Mouse (Mus musculus) liver, adult 2 months (tissue): ENCODE data around the gene Cyb561a3. TPM values are rescaled to one million over a fixed set of nuclear protein-coding genes. Genes with fewer than 3 reads are reported as not detected.
A peak's percentile ranks its signal among the peaks of the same experiment; 100 is the strongest.

Experiments used
- DNase-seq: peaks from one replicate; pipeline ENCODE4 v3.0.0-alpha.2; 2011; ENCODE audit warnings: low read depth, low spot score; ENCODE audit errors: extremely low read depth
- H3K27ac ChIP-seq: fragments of 200-500 bp; replicated peaks from 2 replicates; pipeline ENCODE4 v1.5.1; 2012; ENCODE audit warnings: low read depth, mild to moderate bottlenecking, control low read depth, inconsistent platforms, low read length; ENCODE audit not compliant: insufficient read depth
- H3K27me3 ChIP-seq: fragments of 200-500 bp; 2 replicates; pipeline ENCODE4 v1.6.1; 2012; ENCODE audit warnings: mild to moderate bottlenecking, moderate library complexity, low read length, inconsistent platforms; ENCODE audit not compliant: control insufficient read depth, insufficient read depth
- H3K36me3 ChIP-seq: fragments of 200-500 bp; 2 replicates; pipeline ENCODE4 v1.6.1; 2012; ENCODE audit warnings: low read length, inconsistent platforms; ENCODE audit not compliant: control insufficient read depth, insufficient read depth
- H3K4me1 ChIP-seq: fragments of 200-500 bp; 2 replicates; pipeline ENCODE4 v1.6.1; 2011; ENCODE audit warnings: low read length; ENCODE audit not compliant: control insufficient read depth, insufficient read depth
- H3K4me3 ChIP-seq: fragments of 200-500 bp; 2 replicates; pipeline ENCODE4 v1.5.1; 2011; ENCODE audit warnings: low read depth, mild to moderate bottlenecking, control low read depth, low read length, moderate library complexity; ENCODE audit not compliant: insufficient read depth
- H3K79me2 ChIP-seq: fragments of 200-500 bp; 2 replicates; pipeline ENCODE4 v1.6.1; 2012; ENCODE audit warnings: inconsistent platforms, mild to moderate bottlenecking, low read length, moderate library complexity; ENCODE audit not compliant: control insufficient read depth, insufficient read depth
- H3K9ac ChIP-seq: fragments of 200-500 bp; 2 replicates; pipeline ENCODE4 v1.6.1; 2012; ENCODE audit warnings: low read depth, mild to moderate bottlenecking, control low read depth, inconsistent platforms, low read length
- CTCF ChIP-seq: fragments of 200-500 bp; IDR thresholded peaks from 2 replicates; pipeline ENCODE4 v1.5.1; 2011; ENCODE audit warnings: low read depth, low read length, control low read depth
- POLR2A ChIP-seq: fragments of 200-500 bp; IDR thresholded peaks from 2 replicates; pipeline ENCODE4 v1.6.1; 2011; ENCODE audit warnings: low read length, control low read depth; ENCODE audit not compliant: insufficient read depth; ENCODE audit errors: extremely low read depth
- WGBS: fragments of 180-500 bp; shearing (Covaris S2); methylation state at CpG from one replicate; pipeline ENCODE4 v1.1.7; 2018; 5-methylcytosine and 5-hydroxymethylcytosine counted together
- polyA plus RNA-seq: library from polyadenylated mRNA; depleted of rRNA; stranded (reverse); fragments of >200 nt; gene quantifications from 2 replicates; pipeline ENCODE4 v1.2.3, GENCODE M21; 2012; rRNA removed
- total RNA-seq: library from RNA; depleted of rRNA; stranded (reverse); fragments of >200 nt; gene quantifications from 2 replicates; pipeline ENCODE4 v1.2.3, GENCODE M21; 2014; rRNA removed

Cyb561a3 gene
- total and polyA plus RNA-seq, 2 experiments, result 8.9 to 32.5 TPM

- peak; percentile 86 for DNase-seq
- whole genome bisulfite sequencing, result under 1% methylated on average over 21 of the region's 21 CpGs
- H3K27me3 ChIP-seq, result no peaks in the 10 kb centered on the region
- peaks cover 11% of the 10 kb centered on the region; the same call in 1 of the 2 replicates for H3K79me2 ChIP-seq
- peak overlapping the region; percentile 86 for H3K9ac ChIP-seq
- peaks cover 6% of the 10 kb centered on the region; the same call in 1 of the 2 replicates for H3K36me3 ChIP-seq
- peak overlapping the region; percentile 90 for H3K27ac ChIP-seq
- H3K4me1 ChIP-seq, result peaks cover 12% of the 10 kb centered on the region
- TF ChIP-seq CTCF (no peak), POLR2A (peak; percentile 44)
- peak overlapping the region; percentile 73 for H3K4me3 ChIP-seq
These were observed 57.9 kb downstream of the Cyb561a3 start for GRCm38 (mm10) chr19:10634872-10635318.

GRCm38 (mm10) chr19:10637840-10638239 is 60.9 kb downstream of the Cyb561a3 start:
- H3K27me3 ChIP-seq, result no peaks in the 10 kb centered on the region
- peaks cover 12% of the 10 kb centered on the region for H3K4me1 ChIP-seq
- WGBS, result 75% methylated on average over 7 of the region's 7 CpGs
- TF ChIP-seq POLR2A (no peak), CTCF (no peak)
- H3K9ac ChIP-seq, result no peak overlapping the region
- H3K27ac ChIP-seq, result no peak overlapping the region
- no peak for DNase-seq
- no peak overlapping the region for H3K4me3 ChIP-seq
- peaks cover 14% of the 10 kb centered on the region; the same call in 1 of the 2 replicates for H3K36me3 ChIP-seq
- peaks cover 11% of the 10 kb centered on the region; the same call in 1 of the 2 replicates for H3K79me2 ChIP-seq

DNA sequence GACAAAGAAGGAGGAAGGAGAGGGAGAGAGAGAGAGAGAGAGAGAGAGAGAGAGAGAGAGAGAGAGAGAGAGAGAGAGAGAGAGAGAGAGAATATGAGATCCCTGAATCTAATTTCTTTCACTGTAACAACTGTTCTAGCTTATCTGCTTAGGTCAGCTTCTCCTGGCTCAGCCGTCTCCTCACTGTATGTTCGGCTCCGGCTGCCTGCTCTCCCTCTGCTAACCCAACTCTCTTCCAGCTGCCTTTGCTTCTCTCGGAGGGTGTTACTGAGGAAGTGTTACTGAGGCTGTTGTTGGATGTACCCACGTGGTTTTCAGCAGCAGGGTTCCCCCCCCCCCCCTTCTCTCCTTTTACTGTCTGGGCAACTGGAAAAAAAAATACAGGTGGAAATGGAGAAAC is 63.1 kb downstream of the Cyb561a3 start:
- Histone ChIP-seq H3K27ac (no peak overlapping the region), H3K9ac (no peak overlapping the region), H3K4me3 (no peak overlapping the region), H3K36me3 (peaks cover 23% of the 10 kb centered on the region; the same call in 1 of the 2 replicates), H3K4me1 (peaks cover 9% of the 10 kb centered on the region), H3K27me3 (no peaks in the 10 kb centered on the region), H3K79me2 (peaks cover 10% of the 10 kb centered on the region; the same call in 1 of the 2 replicates)
- 57% methylated on average over 5 of the region's 5 CpGs for WGBS
- TF ChIP-seq POLR2A (no peak), CTCF (no peak)
- DNase-seq, result no peak

- Histone ChIP-seq H3K27me3 (no peaks in the 10 kb centered on the region), H3K4me1 (peaks cover 2% of the 10 kb centered on the region), H3K79me2 (peaks cover 3% of the 10 kb centered on the region; the same call in 1 of the 2 replicates), H3K4me3 (no peak overlapping the region), H3K9ac (no peak overlapping the region), H3K27ac (no peak overlapping the region), H3K36me3 (peaks cover 28% of the 10 kb centered on the region; the same call in 1 of the 2 replicates)
- 76% methylated on average over 13 of the region's 13 CpGs for WGBS
- TF ChIP-seq CTCF (no peak), POLR2A (no peak)
- no peak for DNase-seq
These were observed 63.8 kb downstream of the Cyb561a3 start for GRCm38 (mm10) chr19:10640589-10641378.

Other genes with a start within 250 kb of the Cyb561a3 start
- gene Syt7, start 188.1 kb upstream of the Cyb561a3 start, total RNA-seq, result 0.28 and 0.34 TPM in 2 replicates
- 0.45 and 0.62 TPM in 2 replicates for gene Syt7, start 188.1 kb upstream of the Cyb561a3 start, polyA plus RNA-seq
- gene Lrrc10b, start 119.7 kb upstream of the Cyb561a3 start, total RNA-seq, result not detected in 2 replicates
- gene Lrrc10b, start 119.7 kb upstream of the Cyb561a3 start, polyA plus RNA-seq, result not detected in 2 replicates
- gene Ppp1r32, start 94.2 kb upstream of the Cyb561a3 start, total RNA-seq, result 0.13 TPM in 1 of 2 replicates, not detected in the other
- 0.06 and 0.09 TPM in 2 replicates for gene Ppp1r32, start 94.2 kb upstream of the Cyb561a3 start, polyA plus RNA-seq
- 10.0 and 12.2 TPM in 2 replicates for gene Cpsf7, start 51.9 kb upstream of the Cyb561a3 start, total RNA-seq
- 15.0 and 19.9 TPM in 2 replicates for gene Cpsf7, start 51.9 kb upstream of the Cyb561a3 start, polyA plus RNA-seq
- 23.3 and 29.6 TPM in 2 replicates for gene Sdhaf2, start 51.0 kb upstream of the Cyb561a3 start, total RNA-seq
- 14.2 and 15.7 TPM in 2 replicates for gene Sdhaf2, start 51.0 kb upstream of the Cyb561a3 start, polyA plus RNA-seq
- 3.7 and 5.3 TPM in 2 replicates for gene Tmem216, start 20.9 kb upstream of the Cyb561a3 start, total RNA-seq
- 10.4 and 11.3 TPM in 2 replicates for gene Tmem216, start 20.9 kb upstream of the Cyb561a3 start, polyA plus RNA-seq
- gene Tmem138, start 190 bp downstream of the Cyb561a3 start, total RNA-seq, result 1.5 and 1.7 TPM in 2 replicates
- gene Tmem138, start 190 bp downstream of the Cyb561a3 start, polyA plus RNA-seq, result 2.8 and 3.3 TPM in 2 replicates
- 128 and 138 TPM in 2 replicates for gene Ddb1, start 28.2 kb downstream of the Cyb561a3 start, total RNA-seq
- gene Ddb1, start 28.2 kb downstream of the Cyb561a3 start, polyA plus RNA-seq, result 51.9 and 63.5 TPM in 2 replicates
- gene Tkfc, start 28.5 kb downstream of the Cyb561a3 start, total RNA-seq, result 72.6 and 87.6 TPM in 2 replicates
- 294 and 417 TPM in 2 replicates for gene Tkfc, start 28.5 kb downstream of the Cyb561a3 start, polyA plus RNA-seq
- gene Vwce, start 57.0 kb downstream of the Cyb561a3 start, total RNA-seq, result 4.5 and 6.2 TPM in 2 replicates
- gene Vwce, start 57.0 kb downstream of the Cyb561a3 start, polyA plus RNA-seq, result 24.8 and 30.7 TPM in 2 replicates
- gene Pga5, start 100.9 kb downstream of the Cyb561a3 start, total RNA-seq, result not detected in 2 replicates
- gene Pga5, start 100.9 kb downstream of the Cyb561a3 start, polyA plus RNA-seq, result 0.14 TPM in 1 of 2 replicates, not detected in the other
- 2.9 and 3.0 TPM in 2 replicates for gene Vps37c, start 111.6 kb downstream of the Cyb561a3 start, total RNA-seq
- gene Vps37c, start 111.6 kb downstream of the Cyb561a3 start, polyA plus RNA-seq, result 13.1 and 18.1 TPM in 2 replicates
- 0.13 and 0.28 TPM in 2 replicates for gene Cd5, start 161.8 kb downstream of the Cyb561a3 start, total RNA-seq
- gene Cd5, start 161.8 kb downstream of the Cyb561a3 start, polyA plus RNA-seq, result 0.17 and 0.49 TPM in 2 replicates